Mouse (Mus musculus) Muller cell, postnatal 12 days (primary cell): ENCODE data around the gene Rps2.
A peak's percentile ranks its signal among the peaks of the same experiment; 100 is the strongest.
"Not testable (repeated sequence)": the region's sequence is repeated elsewhere in the genome, so short reads cannot be mapped to it uniquely, and the experiment has no call there.

Experiments
- DNase-seq: peaks from one replicate; pipeline ENCODE4 v3.0.0-alpha.2; 2015; ENCODE audit errors: inconsistent ontology term

Gene Rps2

DNA sequence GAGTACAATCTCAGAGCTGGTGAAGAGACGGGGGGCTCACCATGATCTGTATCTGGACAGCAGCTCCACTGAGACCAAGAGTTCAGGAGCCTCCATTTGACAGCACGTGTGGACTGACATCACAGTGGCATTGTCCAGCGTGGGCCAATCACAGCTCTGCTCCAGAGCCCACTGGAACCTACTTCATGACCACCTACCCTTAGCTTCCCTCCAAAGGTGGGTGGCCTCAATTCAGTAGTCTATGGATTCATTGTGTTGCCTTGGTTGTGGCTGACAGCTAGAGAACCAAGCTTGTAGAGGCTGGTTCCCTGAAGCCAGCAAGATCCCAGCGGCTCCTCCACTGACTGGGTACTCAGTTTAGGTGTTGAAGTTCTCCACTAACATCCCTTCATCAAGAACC is at the start of gene Rps2, which contains the start of gene Rnf151:
Rps2 (plus strand) TSS at position 174 of the 400 bp plus-strand sequence.
Rnf151 (minus strand) TSS at position 121 of the 400 bp plus-strand sequence.
- DNase-seq = no peak

DNA sequence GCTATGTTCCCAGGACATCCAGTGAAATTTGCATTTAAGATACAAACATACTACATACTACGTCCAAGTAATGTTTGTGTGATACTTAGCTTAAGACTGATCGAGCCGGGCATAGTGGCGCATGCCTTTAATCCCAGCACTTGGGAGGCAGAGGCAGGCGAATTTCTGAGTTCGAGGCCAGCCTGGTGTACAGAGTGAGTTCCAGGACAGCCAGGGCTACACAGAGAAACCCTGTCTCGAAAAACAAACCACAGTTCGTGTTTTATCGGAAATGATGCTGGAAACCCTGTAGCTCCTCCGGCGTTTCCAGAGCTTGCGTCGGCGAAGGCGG is 48.7 kb upstream of the Rps2 start:
- DNase-seq = not testable (repeated sequence)

DNA sequence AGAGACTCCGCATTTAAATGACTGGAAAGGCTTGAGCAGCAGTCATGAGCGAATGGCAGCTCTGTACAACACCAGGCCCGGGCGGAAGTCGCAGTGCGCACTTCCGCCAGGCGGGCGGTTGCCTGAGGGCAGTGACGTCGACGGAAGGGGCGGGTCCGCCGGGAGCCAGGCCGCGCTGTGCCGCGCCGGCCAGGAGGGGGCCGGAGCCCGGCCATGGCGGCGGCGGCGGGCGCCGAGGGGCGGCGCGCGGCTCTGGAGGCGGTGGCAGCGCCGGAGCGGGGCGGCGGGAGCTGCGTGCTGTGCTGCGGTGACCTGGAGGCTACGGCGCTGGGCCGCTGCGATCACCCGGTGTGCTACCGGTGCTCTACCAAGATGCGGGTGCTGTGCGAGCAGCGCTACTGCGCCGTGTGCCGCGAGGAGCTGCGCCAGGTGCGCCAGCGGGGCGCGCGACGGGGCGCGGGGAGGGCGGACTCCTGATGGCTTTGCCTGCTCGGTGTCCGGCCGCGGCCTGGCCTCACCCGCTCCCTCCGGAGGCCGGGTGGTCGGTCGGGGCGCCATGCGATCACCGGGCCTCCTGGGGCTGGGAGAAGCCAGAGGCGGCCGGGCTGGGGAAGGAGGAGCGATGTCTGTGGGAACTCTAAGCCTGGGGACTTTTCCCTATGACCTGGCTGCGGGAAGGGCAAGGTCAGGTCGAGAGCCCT is 48.2 kb upstream of the Rps2 start, which contains the start of gene Zfp598:
Zfp598 (plus strand) TSS at position 143 of the 701 bp plus-strand sequence.
- DNase-seq = peak; percentile 94

DNA sequence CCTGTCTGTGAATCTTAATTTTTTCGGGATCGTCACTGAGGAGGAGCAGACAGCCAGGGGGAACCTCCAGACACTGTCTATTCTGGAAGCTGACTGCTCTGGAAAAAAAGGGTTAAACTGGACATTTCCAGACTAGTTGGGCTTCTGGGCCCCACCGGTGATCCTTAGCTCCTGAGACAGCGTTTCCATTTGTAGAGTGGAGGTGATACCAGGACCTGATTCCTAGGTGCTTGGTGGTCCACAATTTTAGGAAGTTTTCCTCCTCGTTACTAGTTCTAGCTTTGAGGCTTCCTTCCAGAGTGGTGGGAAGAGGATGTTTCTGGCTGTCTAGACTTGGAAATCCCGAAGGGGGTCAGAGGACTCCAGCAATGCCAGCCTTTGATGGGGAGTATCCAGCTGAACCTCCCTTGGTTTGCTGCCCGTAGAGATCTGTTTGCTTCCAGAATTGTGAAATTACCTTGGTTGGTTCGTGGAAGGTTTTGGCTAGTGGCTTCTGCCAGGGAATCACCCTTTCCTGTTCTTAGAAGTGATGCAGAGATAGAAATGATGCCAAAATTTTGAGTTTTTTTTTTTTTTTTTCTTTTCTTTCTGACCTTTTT is 47.6 kb upstream of the Rps2 start:
- DNase-seq = no peak

DNA sequence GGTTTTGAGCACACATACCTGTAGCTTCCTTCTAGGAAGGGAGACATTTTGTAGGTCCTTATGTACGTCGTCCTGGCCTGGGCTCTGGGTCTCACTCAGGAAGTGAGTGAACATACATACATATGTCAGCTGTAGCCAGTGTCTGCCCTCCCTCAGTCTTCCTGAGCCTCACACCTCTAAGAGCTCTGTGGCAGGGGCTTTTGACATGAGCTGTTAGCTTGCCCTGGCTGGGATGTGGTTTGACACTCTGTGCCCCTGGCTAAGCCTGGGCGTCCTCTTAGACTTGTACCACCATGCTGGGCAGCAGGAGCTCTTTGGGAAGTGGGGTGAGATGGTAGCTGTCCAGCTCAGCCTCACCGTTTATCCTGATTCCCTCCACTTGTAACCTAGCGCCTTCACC is 46.6 kb upstream of the Rps2 start:
- no peak for DNase-seq

DNA sequence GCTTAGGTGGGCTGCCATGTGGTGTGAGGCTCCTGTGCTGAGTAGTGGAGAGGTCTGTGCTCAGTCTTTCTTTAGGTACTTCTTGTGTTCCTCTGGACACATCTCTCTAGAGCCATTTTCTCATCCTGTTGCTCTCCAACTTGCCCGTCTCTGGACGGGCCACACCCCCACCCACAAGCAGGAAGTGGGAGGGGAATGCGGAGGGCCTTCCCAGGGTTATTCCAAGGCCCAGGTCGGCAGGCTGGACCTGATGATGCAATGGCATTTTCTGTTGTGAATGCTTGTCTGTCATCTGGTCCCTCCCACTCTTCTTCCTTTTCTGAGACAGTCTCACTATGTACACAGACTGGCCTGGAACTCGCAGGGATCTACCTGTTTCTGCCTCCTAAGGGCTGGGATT is 45.8 kb upstream of the Rps2 start:
- DNase-seq = peak; percentile 66

DNA sequence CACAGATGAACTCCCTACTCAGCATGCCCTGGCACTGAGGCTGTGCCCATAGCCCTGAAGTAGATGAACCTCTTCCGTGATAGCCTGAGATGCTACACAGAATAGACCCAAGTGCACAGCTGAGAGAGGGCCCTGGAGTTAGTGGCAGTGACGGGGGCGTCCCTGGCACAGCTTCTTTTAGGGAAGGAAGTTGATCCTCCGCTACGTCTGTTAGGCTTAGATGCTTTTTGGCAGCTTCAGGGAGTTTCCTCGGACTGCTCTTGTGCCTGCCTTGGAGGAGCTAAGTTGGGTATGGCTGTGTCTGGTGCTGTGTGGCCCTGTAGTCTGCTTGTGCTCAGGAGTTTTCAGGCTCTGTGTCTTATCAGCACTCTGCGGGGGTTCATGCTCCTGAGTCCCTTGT is 43.6 kb upstream of the Rps2 start:
- DNase-seq = no peak

- DNase-seq = peak; percentile 30
These were observed 41.7 kb upstream of the Rps2 start for GRCm38 (mm10) chr17:24676187-24676586.

- DNase-seq = no peak
These were observed 41.0 kb upstream of the Rps2 start for GRCm38 (mm10) chr17:24676877-24677276.

DNA sequence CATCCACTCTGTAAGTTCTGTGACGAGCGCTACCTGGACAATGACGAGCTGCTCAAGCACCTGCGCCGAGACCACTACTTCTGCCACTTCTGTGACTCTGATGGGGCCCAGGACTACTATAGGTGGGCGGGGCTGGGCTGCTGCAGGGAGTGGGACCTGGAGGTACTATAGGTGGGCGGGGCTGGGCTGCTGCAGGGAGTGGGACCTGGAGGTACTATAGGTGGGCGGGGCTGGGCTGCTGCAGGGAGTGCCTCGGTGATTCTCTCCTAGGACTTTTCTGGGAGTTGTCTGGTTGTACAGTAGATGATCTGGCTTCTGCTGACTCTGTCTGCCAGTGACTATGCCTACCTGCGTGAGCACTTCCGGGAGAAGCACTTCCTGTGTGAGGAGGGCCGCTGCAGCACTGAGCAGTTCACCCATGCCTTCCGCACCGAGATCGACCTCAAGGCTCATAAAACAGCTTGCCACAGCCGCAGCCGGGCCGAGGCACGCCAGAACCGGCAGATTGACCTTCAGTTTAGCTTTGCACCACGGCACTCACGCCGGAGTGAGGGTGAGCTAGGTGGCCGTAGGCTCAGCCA is 40.3 kb upstream of the Rps2 start:
- no peak for DNase-seq

DNA sequence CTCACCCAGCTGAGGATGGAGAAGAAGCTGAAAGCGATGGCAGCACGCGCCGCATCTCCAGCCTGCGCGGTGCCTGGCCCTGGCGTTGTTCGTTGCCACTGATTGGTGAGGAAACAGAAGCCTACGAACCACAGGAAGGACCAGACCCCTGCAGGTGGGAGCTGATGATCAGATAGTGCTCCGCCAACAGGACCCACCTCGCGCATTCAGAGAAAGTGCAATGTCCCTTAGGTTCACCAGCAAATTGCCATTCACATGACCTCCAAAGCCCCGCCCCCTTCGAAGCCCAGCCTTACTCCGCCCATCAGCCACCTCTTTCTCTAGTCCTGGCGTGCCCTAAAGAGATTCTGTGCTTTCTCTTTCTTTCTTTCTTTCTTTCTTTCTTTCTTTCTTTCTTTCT is 31.4 kb upstream of the Rps2 start:
- peak; percentile 30 for DNase-seq

DNA sequence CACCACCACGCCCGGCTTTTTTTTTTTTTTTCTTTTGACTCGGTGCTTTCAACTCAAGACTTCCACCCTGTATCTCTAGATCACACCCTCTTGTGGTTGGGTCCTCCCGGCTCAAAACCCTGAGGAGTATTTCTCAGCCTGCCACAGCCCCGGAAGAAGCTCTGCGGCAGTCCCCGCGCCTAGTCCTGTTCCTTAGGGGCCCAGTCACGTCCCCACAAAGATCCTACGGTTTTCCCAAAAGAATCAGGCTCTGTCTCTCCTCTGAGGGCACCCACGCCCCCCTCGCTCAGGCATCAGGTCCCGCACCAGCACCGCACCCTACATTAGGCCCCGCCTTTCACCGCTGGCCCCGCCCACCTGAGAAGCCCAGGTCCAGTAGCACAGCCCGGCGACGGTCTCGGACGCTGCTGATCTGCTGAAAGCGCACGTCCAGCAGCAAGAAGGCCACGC is 30.7 kb upstream of the Rps2 start:
- peak; percentile 68 for DNase-seq

GRCm38 (mm10) chr17:24687599-24687998 is 30.3 kb upstream of the Rps2 start:
- no peak for DNase-seq

DNA sequence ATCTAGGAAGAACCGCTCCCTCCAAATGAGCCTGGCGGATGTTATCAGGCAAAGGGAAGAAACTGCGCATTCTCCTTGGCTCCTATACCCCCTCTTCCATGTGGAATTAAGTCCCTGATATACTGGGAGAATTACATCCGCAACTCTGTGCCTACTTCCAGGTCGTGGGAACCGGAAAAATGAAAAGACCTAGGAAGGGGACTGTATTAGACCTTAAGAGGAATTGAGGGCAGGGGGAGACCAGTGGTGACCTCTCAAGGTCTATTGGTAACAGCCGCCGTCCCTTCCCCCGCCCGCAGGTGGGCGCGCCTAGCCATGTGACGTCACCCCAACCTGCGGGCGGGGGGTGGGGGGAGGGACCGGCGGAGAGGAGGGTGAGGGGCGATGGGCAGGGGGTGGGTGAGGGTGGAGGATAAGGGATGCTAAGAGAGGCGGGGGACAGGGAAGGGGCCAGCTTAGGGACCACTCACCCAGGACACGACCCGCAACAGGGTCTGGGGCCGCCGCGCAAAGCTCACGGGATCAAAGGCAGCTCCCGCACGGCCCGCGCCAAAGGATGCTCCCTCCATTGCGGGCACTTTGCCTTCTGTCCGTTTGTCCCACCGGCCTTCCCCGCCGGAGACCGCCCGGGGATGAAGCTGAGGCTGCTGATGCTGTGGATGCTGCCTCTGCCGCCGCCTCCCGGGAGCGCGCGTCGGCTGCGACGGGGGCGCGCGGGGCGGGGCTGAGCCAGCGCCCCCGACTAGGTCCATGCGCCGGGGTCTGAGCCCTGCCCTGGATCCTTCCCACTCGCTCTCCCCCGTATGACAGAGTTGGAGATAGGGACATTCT is 28.4 kb upstream of the Rps2 start, which contains the start of gene Syngr3:
Syngr3 (minus strand) TSS at position 705 of the 831 bp plus-strand sequence.
- DNase-seq = peak; percentile 49

DNA sequence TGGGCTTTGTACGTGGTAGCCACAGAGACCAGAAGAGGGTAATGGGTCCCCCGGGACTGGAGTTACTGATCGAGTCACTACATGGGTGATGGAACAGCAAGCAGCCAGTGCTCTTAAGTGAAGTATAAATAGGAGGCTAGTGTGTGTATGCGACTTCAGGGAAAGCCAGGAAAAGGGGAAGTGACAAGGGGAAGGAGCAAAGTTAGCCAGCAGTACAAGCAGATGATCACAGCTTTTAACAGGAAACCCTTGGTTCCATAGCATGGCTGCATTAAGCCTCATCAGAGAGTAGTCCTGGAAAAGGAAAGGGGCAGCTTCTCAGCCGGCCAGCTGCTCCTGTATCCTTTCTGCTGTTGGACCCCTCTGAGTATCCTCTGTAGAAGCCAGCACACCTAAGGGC is 25.5 kb upstream of the Rps2 start:
- DNase-seq = no peak

DNA sequence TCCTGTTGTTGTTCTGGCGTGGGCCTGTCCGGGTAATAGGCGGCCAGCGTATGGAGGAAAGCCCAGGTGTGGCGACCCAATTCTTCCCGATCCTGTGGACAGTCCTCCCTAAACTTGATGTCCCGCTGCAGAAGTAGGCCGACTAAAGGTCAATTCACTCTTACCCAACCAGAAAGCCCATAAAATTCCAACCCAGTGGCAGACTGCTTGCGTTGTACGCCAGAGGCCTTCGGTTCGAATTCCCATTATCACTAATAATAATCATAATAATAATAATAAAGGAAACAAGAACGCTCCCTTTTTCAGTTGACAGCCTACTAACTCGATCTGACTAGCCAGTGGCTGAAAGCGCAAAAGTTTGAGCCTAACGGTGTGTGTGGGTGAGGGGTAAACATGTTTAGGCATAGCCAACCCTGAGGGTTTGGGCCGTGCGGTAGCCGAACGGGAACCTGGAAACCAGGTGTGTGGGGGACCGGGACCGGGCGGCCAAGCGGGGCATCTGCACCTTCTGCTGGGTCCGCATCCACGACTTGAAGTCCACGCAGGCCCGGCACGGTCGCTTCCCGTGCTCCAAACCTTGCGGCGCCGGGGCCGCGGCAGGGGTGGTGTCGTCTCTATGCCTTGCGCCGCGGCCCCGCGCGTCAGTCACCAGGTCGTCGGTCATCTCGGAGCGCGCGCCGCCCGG is 22.4 kb upstream of the Rps2 start:
- DNase-seq = no peak

DNA sequence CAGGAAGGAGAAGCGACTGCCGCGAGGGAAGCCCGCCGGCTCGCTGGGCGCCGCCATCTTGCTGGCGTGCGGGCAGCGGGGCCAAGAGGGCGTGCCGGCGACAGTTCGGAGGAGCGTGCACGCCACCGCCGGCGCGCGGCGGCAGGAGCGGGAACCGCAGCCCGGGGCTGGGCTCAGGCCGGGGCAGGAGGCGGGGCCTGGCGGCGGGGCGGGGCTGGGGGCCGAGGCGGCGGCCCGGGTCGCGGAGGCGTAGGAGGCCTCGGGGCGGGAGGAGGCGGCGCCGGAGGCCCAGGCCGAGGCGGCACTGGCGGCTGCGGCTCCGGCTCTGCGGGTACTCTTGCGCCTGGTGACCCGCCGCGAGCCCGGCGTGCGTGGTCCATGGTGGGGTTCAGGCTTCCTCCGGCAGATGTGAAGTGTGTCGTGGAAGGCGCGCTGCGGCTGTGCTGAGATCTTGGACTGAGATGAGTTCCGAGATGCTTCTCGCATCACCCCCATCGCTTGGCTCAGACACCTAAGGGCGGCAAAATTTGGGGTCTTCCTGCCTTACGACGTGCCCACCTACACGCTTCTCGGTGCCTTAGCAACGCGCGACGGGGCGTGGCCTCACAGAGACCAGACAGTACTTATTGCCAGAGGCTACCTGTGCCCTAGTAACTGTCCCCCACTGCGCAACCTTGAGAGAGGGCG is 21.8 kb upstream of the Rps2 start, which contains the start of the genes Gfer and Noxo1:
Gfer (minus strand) TSS at position 146 of the 687 bp plus-strand sequence.
Noxo1 (plus strand) TSS at position 224 of the 687 bp plus-strand sequence.
- peak; percentile 94 for DNase-seq

DNA sequence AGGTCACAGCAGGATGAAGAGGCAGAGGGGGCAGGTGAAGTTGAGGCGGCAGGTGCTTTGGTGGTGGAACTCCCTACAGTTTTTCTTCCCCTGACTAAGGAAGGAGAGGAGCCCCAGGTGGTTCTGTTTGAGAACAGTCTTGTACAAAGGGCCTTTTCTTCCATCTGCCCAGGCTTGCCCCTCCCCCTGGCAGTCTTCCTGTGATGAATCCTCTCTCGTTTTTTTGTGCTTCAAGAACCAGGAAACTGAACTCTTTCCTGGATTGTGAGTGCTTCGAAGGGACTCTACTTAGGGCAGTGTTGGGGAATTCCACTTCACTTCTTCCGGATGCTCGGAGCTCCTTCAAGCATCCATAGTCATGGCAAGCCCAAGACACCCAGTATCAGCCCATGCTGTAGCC is 19.9 kb upstream of the Rps2 start:
- peak; percentile 54 for DNase-seq

DNA sequence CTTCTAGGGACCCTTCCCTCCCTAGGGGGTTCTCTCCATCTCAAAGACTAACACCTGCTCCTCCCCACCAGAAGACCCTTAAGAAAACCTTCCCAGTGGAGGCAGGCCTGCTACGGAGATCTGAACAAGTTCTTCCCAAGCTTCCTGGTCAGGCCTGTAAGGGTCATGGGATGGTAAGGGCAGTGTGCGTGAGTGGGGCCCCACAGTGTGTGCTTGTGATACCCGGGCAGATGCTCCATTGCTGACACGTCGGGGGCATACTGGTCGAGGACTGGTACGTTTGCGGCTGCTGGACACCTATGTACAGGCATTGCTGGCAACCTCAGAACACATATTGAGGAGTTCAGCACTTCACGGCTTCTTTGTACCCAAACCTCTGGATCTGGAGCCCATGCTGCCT is 19.2 kb upstream of the Rps2 start:
- no peak for DNase-seq

- DNase-seq = no peak
These were observed 18.4 kb upstream of the Rps2 start for GRCm38 (mm10) chr17:24699473-24699872.

- no peak for DNase-seq
These were observed 16.7 kb upstream of the Rps2 start for GRCm38 (mm10) chr17:24701251-24701650.
